Mouse (Mus musculus): ENCODE results near the gene Snrnp200. TPM values are rescaled to one million over a fixed set of nuclear protein-coding genes. Genes with fewer than 3 reads are reported as not detected.
A peak's percentile ranks its signal among the peaks of the same experiment; 100 is the strongest.

Gene Snrnp200
- total and polyA plus RNA-seq, 3 experiments, result 67.5 to 137 (median 122) TPM

DNA sequence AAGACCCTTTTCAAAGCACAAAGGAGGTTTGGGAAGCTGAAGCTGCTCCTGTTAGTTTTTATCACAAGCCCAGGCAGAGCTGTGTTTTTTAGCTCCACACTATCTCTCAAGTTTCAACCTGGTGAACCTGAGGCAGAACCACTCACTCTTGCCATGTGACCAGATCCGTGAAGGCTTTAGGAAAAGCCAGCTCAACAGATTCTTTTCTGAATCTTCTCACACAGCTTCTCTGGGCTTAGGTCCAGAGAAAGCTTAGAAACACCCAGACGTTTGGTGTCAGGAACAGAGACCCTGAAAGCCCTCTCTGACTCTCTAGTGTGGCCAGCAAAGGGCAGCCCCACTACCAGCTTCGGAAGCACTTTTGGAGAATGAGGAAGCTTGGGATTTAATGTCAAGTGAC lies 43.3 kb downstream of the Snrnp200 start:
- no peaks in the 10 kb centered on the region for H3K27me3 ChIP-seq (ENCODE audit: control insufficient read depth in 1 of 2, insufficient read depth in 2 of 2, low read length in 2 of 2)
- peaks cover 20% of the 10 kb centered on the region for H3K79me2 ChIP-seq (ENCODE audit: control insufficient read depth, insufficient read depth, low read length, poor library complexity)
- peaks cover 0 to 30% of the 10 kb centered on the region in 2 experiments; a peak in 2 of 4 replicates for H3K36me3 ChIP-seq (ENCODE audit: control insufficient read depth in 1 of 2, insufficient read depth in 2 of 2, low read length in 2 of 2)
- H3K4me3 ChIP-seq (ENCODE audit: control insufficient read depth in 1 of 2, insufficient read depth in 1 of 2, low read depth in 2 of 2, low read length in 2 of 2), result no peak overlapping the region
- TF ChIP-seq USF1 (IDR thresholded peaks at IDR 0.05; ENCODE audit: low read depth, low read length) (peak; percentile 43; the same call in 1 of the 2 replicates), ZMIZ1 (IDR thresholded peaks at IDR 0.05; ENCODE audit: low read depth, low read length) (no peak), E2F4 (IDR thresholded peaks at IDR 0.05; ENCODE audit: borderline replicate concordance, low read depth, low read length) (no peak), ZNF384 (IDR thresholded peaks at IDR 0.05; ENCODE audit: low read depth, low read length) (no peak), HCFC1 (IDR thresholded peaks at IDR 0.05; ENCODE audit: low read depth, low read length) (no peak)
- no peak for DNase-seq (ENCODE audit: low read depth, low spot score)
- no peak overlapping the region for H3K9ac ChIP-seq (ENCODE audit: control insufficient read depth, low read depth, low read length, poor library complexity, severe bottlenecking)
- peak overlapping the region; percentile 73 for H3K27ac ChIP-seq (ENCODE audit: control insufficient read depth, low read depth, low read length)
- peaks cover 22 to 24% of the 10 kb centered on the region in 2 experiments for H3K4me1 ChIP-seq (ENCODE audit: control insufficient read depth in 1 of 2, insufficient read depth in 2 of 2, low read length in 2 of 2)
- no peaks in the 10 kb centered on the region for H3K9me3 ChIP-seq (replicated peaks; ENCODE audit: insufficient read depth, low read length)

- no peak overlapping the region for H3K27ac ChIP-seq (ENCODE audit: control insufficient read depth, low read depth, low read length)
- TF ChIP-seq MAZ (IDR thresholded peaks at IDR 0.05; ENCODE audit: low read depth, low read length) (no peak), POLR2AphosphoS2 (IDR thresholded peaks at IDR 0.05; ENCODE audit: low read length) (no peak), CHD1 (IDR thresholded peaks at IDR 0.05; ENCODE audit: low read depth, low read length) (no peak), ETS1 (IDR thresholded peaks at IDR 0.05; ENCODE audit: low read depth, low read length) (no peak), KAT2A (conservative IDR thresholded peaks at IDR 0.05; ENCODE audit: low read depth, low read length) (no peak), SIN3A (IDR thresholded peaks at IDR 0.05; ENCODE audit: low read length) (no peak), E2F4 (IDR thresholded peaks at IDR 0.05; ENCODE audit: borderline replicate concordance, low read depth, low read length) (no peak), MXI1 (IDR thresholded peaks at IDR 0.05; ENCODE audit: low read depth, low read length) (no peak), ELF1 (IDR thresholded peaks at IDR 0.05; ENCODE audit: low read depth, low read length) (no peak), MAFK (IDR thresholded peaks at IDR 0.05; ENCODE audit: borderline replicate concordance, low read depth, low read length) (no peak), POLR2A (IDR thresholded peaks at IDR 0.05; ENCODE audit: control insufficient read depth in 1 of 2, insufficient read depth in 1 of 2, low read depth in 1 of 2, low read length in 2 of 2, poor library complexity in 1 of 2) (no peak), GABPA (IDR thresholded peaks at IDR 0.05; ENCODE audit: low read depth, low read length) (no peak), MEF2A (IDR thresholded peaks at IDR 0.05; ENCODE audit: extremely low read depth, insufficient replicate concordance, low read depth, low read length, poor library complexity, severe bottlenecking) (no peak), MYB (IDR thresholded peaks at IDR 0.05; ENCODE audit: low read depth, low read length) (no peak), MAX (IDR thresholded peaks at IDR 0.05; ENCODE audit: low read length) (no peak), NELFE (IDR thresholded peaks at IDR 0.05; ENCODE audit: low read depth, low read length) (no peak), MYC (IDR thresholded peaks at IDR 0.05; ENCODE audit: low read depth, low read length) (no peak), ZC3H11A (IDR thresholded peaks at IDR 0.05; ENCODE audit: low read depth, low read length) (no peak), CTCF (IDR thresholded peaks at IDR 0.05 in 2 of 3, conservative IDR thresholded peaks at IDR 0.05 in 1 of 3; ENCODE audit: control insufficient read depth in 1 of 3, insufficient read depth in 1 of 3, low read depth in 2 of 3, low read length in 3 of 3, poor library complexity in 1 of 3, severe bottlenecking in 1 of 3) (no peak), POLR2AphosphoS5 (IDR thresholded peaks at IDR 0.05; ENCODE audit: borderline replicate concordance, low read depth, low read length) (no peak)
- H3K27me3 ChIP-seq (ENCODE audit: control insufficient read depth in 1 of 2, insufficient read depth in 2 of 2, low read length in 2 of 2), result no peaks in the 10 kb centered on the region
- H3K4me3 ChIP-seq (ENCODE audit: control insufficient read depth in 1 of 2, insufficient read depth in 1 of 2, low read depth in 2 of 2, low read length in 2 of 2), result no peak overlapping the region
- H3K4me1 ChIP-seq (ENCODE audit: control insufficient read depth in 1 of 2, insufficient read depth in 2 of 2, low read length in 2 of 2), result peaks cover 21 to 22% of the 10 kb centered on the region in 2 experiments
- H3K79me2 ChIP-seq (ENCODE audit: control insufficient read depth, insufficient read depth, low read length, poor library complexity), result peaks cover 16% of the 10 kb centered on the region
- no peak overlapping the region for H3K9ac ChIP-seq (ENCODE audit: control insufficient read depth, low read depth, low read length, poor library complexity, severe bottlenecking)
- no peak for DNase-seq (ENCODE audit: low read depth, low spot score)
- H3K9me3 ChIP-seq (replicated peaks; ENCODE audit: insufficient read depth, low read length), result no peaks in the 10 kb centered on the region
- peaks cover 0 to 30% of the 10 kb centered on the region in 2 experiments; a peak in 3 of 4 replicates for H3K36me3 ChIP-seq (ENCODE audit: control insufficient read depth in 1 of 2, insufficient read depth in 2 of 2, low read length in 2 of 2)
Measured at GRCm38 (mm10) chr2:127251880-127252527, 43.8 kb downstream of the Snrnp200 start.

All from MEL (cell line).